Mouse (Mus musculus) heart, postnatal 14 days (tissue): ENCODE data around the gene Ano8. TPM values are rescaled to one million over a fixed set of nuclear protein-coding genes. Genes with fewer than 3 reads are reported as not detected.

ENCODE experiments used
- DNase-seq, 2 experiments: peaks; one replicate each; pipeline ENCODE4 v3.0.0; 2021 to 2022
- intact Hi-C: fragments of 180-260 bp; cut with DNase I; formaldehyde crosslinking; loops from one replicate; pipeline ENCODE4 v1.15.1; 2025
- total RNA-seq, 2 experiments: library from RNA; stranded (reverse); gene quantifications; 2 replicates each; pipeline ENCODE4 v1.2.3; 2021

Gene Ano8
- total RNA-seq, 2 experiments from 2014 or later = 16.6 to 18.4 TPM

- no peak for DNase-seq
- intact Hi-C loops = no loop called here
Observed at GRCm38 (mm10) chr8:71505326-71505725, 19.6 kb upstream of the Ano8 start.

GRCm38 (mm10) chr8:71504349-71504748 lies 18.6 kb upstream of the Ano8 start:
- intact Hi-C loops = no loop called here
- DNase-seq = no peak

GRCm38 (mm10) chr8:71498816-71499690 lies 13.3 kb upstream of the Ano8 start:
- peak in 1 of 2 experiments; percentile 35 for DNase-seq
- intact Hi-C loops = no loop called here

- intact Hi-C loops = no loop called here
- peak; percentile 45 to 49 for DNase-seq
Observed at GRCm38 (mm10) chr8:71497881-71498501, 12.2 kb upstream of the Ano8 start.

- intact Hi-C loops = no loop called here
- no peak for DNase-seq
Observed at GRCm38 (mm10) chr8:71497077-71497645, 11.4 kb upstream of the Ano8 start.

GRCm38 (mm10) chr8:71496481-71496880 lies 10.7 kb upstream of the Ano8 start:
- peak; percentile 95 to 97 for DNase-seq
- intact Hi-C loops = no loop called here

GRCm38 (mm10) chr8:71495811-71496210 lies 10.0 kb upstream of the Ano8 start:
- DNase-seq = peak in 1 of 2 experiments; percentile 38
- intact Hi-C loops = loop anchor here (1.0 kb wide), 1 partner anchor 25 kb away; no protein-coding TSS in a partner anchor

GRCm38 (mm10) chr8:71495039-71495438 lies 9.3 kb upstream of the Ano8 start:
- peak; percentile 90 to 92 for DNase-seq
- intact Hi-C loops = loop anchor here (1.0 kb wide), 1 partner anchor 26 kb away; no protein-coding TSS in a partner anchor

GRCm38 (mm10) chr8:71488454-71488853 lies 2.7 kb upstream of the Ano8 start:
- peak; percentile 88 to 91 for DNase-seq
- intact Hi-C loops = loop anchor here (10.0 kb wide), 1 partner anchor 594 kb away; the partner anchor contains the start of genes Rpl18a and Slc5a5

GRCm38 (mm10) chr8:71487691-71488445 lies 2.1 kb upstream of the Ano8 start, which contains the start of gene Gtpbp3:
Gtpbp3 (plus strand) TSS chr8:71488103.
- intact Hi-C loops = loop anchor here (10.0 kb wide), 1 partner anchor 593 kb away; the partner anchor contains the start of genes Rpl18a and Slc5a5
- peak; percentile 84 to 85 for DNase-seq

GRCm38 (mm10) chr8:71486136-71486529 lies 370 bp upstream of the Ano8 start:
- DNase-seq = no peak
- intact Hi-C loops = loop anchor here (10.0 kb wide), 1 partner anchor 591 kb away; the partner anchor contains the start of genes Rpl18a and Slc5a5

- intact Hi-C loops = loop anchor here (10.0 kb wide), 1 partner anchor 590 kb away; the partner anchor contains the start of genes Rpl18a and Slc5a5
- DNase-seq = no peak
Observed at GRCm38 (mm10) chr8:71484736-71485135, 1.0 kb downstream of the Ano8 start.

- intact Hi-C loops = loop anchor here (10.0 kb wide), 1 partner anchor 589 kb away; the partner anchor contains the start of genes Rpl18a and Slc5a5
- peak; percentile 48 to 53 for DNase-seq
Observed at GRCm38 (mm10) chr8:71483932-71484331, 1.8 kb downstream of the Ano8 start.

GRCm38 (mm10) chr8:71478943-71479342 lies 6.8 kb downstream of the Ano8 start:
- no peak for DNase-seq
- intact Hi-C loops = no loop called here

- intact Hi-C loops = no loop called here
- DNase-seq = peak in 1 of 2 experiments; percentile 28
Observed at GRCm38 (mm10) chr8:71477196-71477845, 8.4 kb downstream of the Ano8 start.

- DNase-seq = peak; percentile 87 to 89
- intact Hi-C loops = no loop called here
Observed at GRCm38 (mm10) chr8:71476099-71476940, 9.4 kb downstream of the Ano8 start.

- intact Hi-C loops = no loop called here
- DNase-seq = no peak
Observed at GRCm38 (mm10) chr8:71475702-71476075, 10.1 kb downstream of the Ano8 start.
